Comparison of ENCODE assay signal across 12 mouse cellular contexts in the genomic region with DNA sequence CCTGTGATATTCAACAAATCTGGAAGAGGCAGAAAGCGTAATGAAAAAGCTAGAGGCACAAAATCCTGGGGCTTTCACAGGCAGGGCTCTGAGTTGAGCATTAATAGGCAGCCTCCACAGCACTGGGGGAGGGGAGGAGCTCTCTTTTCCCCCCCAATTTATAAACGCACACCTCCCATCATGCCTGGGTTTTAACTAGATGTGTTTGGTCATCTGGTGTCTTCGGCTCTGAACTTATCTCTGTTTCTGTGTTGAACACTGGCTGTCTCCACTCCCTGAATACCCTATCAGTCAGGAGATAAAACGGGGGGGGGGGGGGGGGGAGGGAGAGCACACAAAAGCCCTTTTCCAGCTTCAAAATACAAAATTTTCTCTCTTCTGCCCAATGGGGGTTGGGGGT. TPM values are rescaled to one million over a fixed set of nuclear protein-coding genes. Genes with fewer than 3 reads are reported as not detected.
DNase-seq lines count a peak whose midpoint lies in the region; ATAC-seq and TF ChIP-seq lines count a peak whose summit lies in the region.
"Had no signal": no experiment of that assay in that cellular context is flagged by ENCODE, and none has a peak within 500 bp of the region (broad histone marks: within the 10 kb centered on the region; RNA-seq: fewer than 3 reads in every experiment).

No protein-coding gene starts in this region.

- WGBS in liver, postnatal 0 days (ENCODE audit: insufficient replicate concordance): 34% methylated on average over 4 of the region's 4 CpGs
- 5% methylated on average over 4 of the region's 4 CpGs for WGBS in forebrain, postnatal 0 days
- WGBS in liver, embryonic 16.5 days (ENCODE audit: insufficient replicate concordance): 18% methylated on average over 4 of the region's 4 CpGs

- no peak overlapping the region for H3K27ac ChIP-seq in liver, postnatal 0 days (ENCODE audit: low read depth)
- peak overlapping the region; percentile 78 for H3K27ac ChIP-seq in forebrain, postnatal 0 days (ENCODE audit: low read depth, low read length)
- H3K27ac ChIP-seq in liver, embryonic 16.5 days (ENCODE audit: low read length): no peak overlapping the region

- no peak overlapping the region for H3K4me2 ChIP-seq in liver, postnatal 0 days (ENCODE audit: low read depth, low read length)
- H3K4me2 ChIP-seq in forebrain, postnatal 0 days (ENCODE audit: low read depth): peak overlapping the region; percentile 2; the same call in 1 of the 2 replicates
- no peak overlapping the region for H3K4me2 ChIP-seq in liver, embryonic 16.5 days (ENCODE audit: low read depth, low read length)

- no peaks in the 10 kb centered on the region for H3K36me3 ChIP-seq in liver, postnatal 0 days (replicated peaks; ENCODE audit: insufficient read depth, low read length)
- H3K36me3 ChIP-seq in forebrain, postnatal 0 days (ENCODE audit: insufficient read depth): no peaks in the 10 kb centered on the region
- no peaks in the 10 kb centered on the region for H3K36me3 ChIP-seq in liver, embryonic 16.5 days (ENCODE audit: control insufficient read depth, insufficient read depth)

- no peaks in the 10 kb centered on the region for H3K4me1 ChIP-seq in liver, postnatal 0 days (ENCODE audit: insufficient read depth)
- peaks cover 20% of the 10 kb centered on the region for H3K4me1 ChIP-seq in forebrain, postnatal 0 days (ENCODE audit: insufficient read depth)
- no peaks in the 10 kb centered on the region for H3K4me1 ChIP-seq in liver, embryonic 16.5 days (ENCODE audit: control insufficient read depth, low read depth, low read length)

- no peaks in the 10 kb centered on the region for H3K27me3 ChIP-seq in liver, postnatal 0 days (ENCODE audit: insufficient read depth, low read length)
- H3K27me3 ChIP-seq in forebrain, postnatal 0 days (ENCODE audit: insufficient read depth, low read length): no peaks in the 10 kb centered on the region
- no peaks in the 10 kb centered on the region for H3K27me3 ChIP-seq in liver, embryonic 16.5 days (ENCODE audit: control insufficient read depth, insufficient read depth, low read depth, low read length)

- no peaks in the 10 kb centered on the region for H3K9me3 ChIP-seq in liver, postnatal 0 days (ENCODE audit: low read length)
- H3K9me3 ChIP-seq in forebrain, postnatal 0 days (ENCODE audit: low read length): no peaks in the 10 kb centered on the region
- no peaks in the 10 kb centered on the region for H3K9me3 ChIP-seq in liver, embryonic 16.5 days (replicated peaks; ENCODE audit: control insufficient read depth, low read length)

- peak; percentile 22 for DNase-seq in liver
- no peak for DNase-seq in liver, postnatal 0 days
- DNase-seq in forebrain, postnatal 0 days: peak; percentile 22
- DNase-seq in yolk sac, embryonic 10.5 days (ENCODE audit: low spot score): peak; percentile 7
- DNase-seq in adrenal gland, postnatal 36 days: no peak
- DNase-seq in thymus, postnatal 0 days (ENCODE audit: low spot score): no peak
- DNase-seq in c-Kit-positive CD71-positive TER-119-positive erythroid progenitor cells, embryonic 14.5 days (ENCODE audit: low spot score): no peak
- DNase-seq: heart, postnatal 14 days; kidney, postnatal 10 days; lung, postnatal 36 days had no signal

- no peak overlapping the region for H3K9ac ChIP-seq in liver, postnatal 0 days (replicated peaks)
- 0 out of 2 replicates have a peak overlapping the region, but pooled peaks have one; percentile 25 for H3K9ac ChIP-seq in forebrain, postnatal 0 days
- no peak overlapping the region for H3K9ac ChIP-seq in liver, embryonic 16.5 days (ENCODE audit: low read depth, low read length)

- TF ChIP-seq CTCF in liver, postnatal 0 days (IDR thresholded peaks at IDR 0.05; ENCODE audit: low read depth): no peak
- no peak for TF ChIP-seq CTCF in forebrain, postnatal 0 days (IDR thresholded peaks at IDR 0.05; ENCODE audit: low read depth)

- no peak overlapping the region for H3K4me3 ChIP-seq in liver, postnatal 0 days (ENCODE audit: low read depth, low read length)
- 0 out of 2 replicates have a peak overlapping the region, but pooled peaks have one; percentile 1 for H3K4me3 ChIP-seq in forebrain, postnatal 0 days (ENCODE audit: low read depth, low read length)
- no peak overlapping the region for H3K4me3 ChIP-seq in liver, embryonic 16.5 days (ENCODE audit: low read depth, low read length)

- no peak for ATAC-seq in liver, postnatal 0 days
- ATAC-seq in forebrain, postnatal 0 days: peak; percentile 38; the same call in 1 of the 2 replicates
- ATAC-seq in liver, embryonic 16.5 days (ENCODE audit: low read depth): 0 out of 2 replicates have a peak, but pooled peaks have one; percentile 30
- ATAC-seq: CD4-positive, CD25-positive, alpha-beta regulatory T cell, adult 4 months had no signal

- no peak for TF ChIP-seq EP300 in liver, postnatal 0 days (IDR thresholded peaks at IDR 0.05; ENCODE audit: low read depth)

RNA-seq across cellular contexts. Expression of gene Srgap3, which starts 44.3 kb away (rescaled TPM):
- polyA plus RNA-seq in liver, postnatal 0 days (2015; fragmentation: Nextera tagmentation; extraction: Ambion mirVana): 0.13 and 0.26 TPM in 2 replicates
- total RNA-seq in forebrain, postnatal 0 days (2014; rRNA removed): 39.4 and 56.7 TPM in 2 replicates
- 13.2 and 21.2 TPM in 2 replicates for polyA plus RNA-seq in forebrain, postnatal 0 days (2015; fragmentation: Nextera tagmentation; extraction: Ambion mirVana)
- polyA plus RNA-seq in liver, embryonic 16.5 days (2015; fragmentation: Nextera tagmentation; extraction: Ambion mirVana): 0.22 and 0.28 TPM in 2 replicates
- total RNA-seq in adrenal gland, postnatal 36 days (2021): 10 to 100 TPM; 17.1 to 26.3 TPM
- polyA plus RNA-seq in thymus, postnatal 0 days (2015; fragmentation: Nextera tagmentation; extraction: Ambion mirVana): 0.71 and 1.2 TPM in 2 replicates

Comparison
In these comparisons a context has a peak if more than half of its experiments do, and no peak if none do; other contexts are left out.
1. DNase-seq: peak in liver (single experiment), forebrain, postnatal 0 days (single experiment) and yolk sac, embryonic 10.5 days (single experiment); none in liver, postnatal 0 days (single experiment), adrenal gland, postnatal 36 days (0 of 2), thymus, postnatal 0 days (single experiment) and c-Kit-positive CD71-positive TER-119-positive erythroid progenitor cells, embryonic 14.5 days (single experiment).